Mouse (Mus musculus) intestine, postnatal 0 days (tissue): ENCODE measurements around the gene Kcnn1. TPM values are rescaled to one million over a fixed set of nuclear protein-coding genes. Genes with fewer than 3 reads are reported as not detected.
A peak's percentile ranks its signal among the peaks of the same experiment; 100 is the strongest.

Source experiments
- ATAC-seq: fragments of 200-750 bp; cut with Nextera tagmentation; 2 replicates; pipeline ENCODE4 v1.8.0; 2017; ENCODE audit warnings: mild to moderate bottlenecking, moderate TSS enrichment, moderate library complexity
- H3K27ac ChIP-seq: fragments of 300-500 bp; sonication (generic); 2 replicates; pipeline ENCODE4 v1.5.1; 2014; ENCODE audit warnings: mild to moderate bottlenecking, low read depth, low read length, moderate library complexity
- H3K27me3 ChIP-seq: fragments of 300-500 bp; sonication (generic); replicated peaks from 2 replicates; pipeline ENCODE4 v1.6.1; 2014; ENCODE audit warnings: low read length, mixed read lengths; ENCODE audit not compliant: control insufficient read depth, insufficient read depth
- H3K36me3 ChIP-seq: fragments of 300-500 bp; sonication (generic); 2 replicates; pipeline ENCODE4 v1.6.1; 2014; ENCODE audit warnings: mild to moderate bottlenecking, moderate library complexity; ENCODE audit not compliant: control insufficient read depth, insufficient read depth
- H3K4me1 ChIP-seq: fragments of 300-500 bp; sonication (generic); replicated peaks from 2 replicates; pipeline ENCODE4 v1.6.1; 2014; ENCODE audit warnings: antibody characterized with exemption, low read length, mixed read lengths; ENCODE audit not compliant: control insufficient read depth, insufficient read depth
- H3K4me2 ChIP-seq: fragments of 300-500 bp; sonication (generic); replicated peaks from 2 replicates; pipeline ENCODE4 v1.6.1; 2014; ENCODE audit warnings: low read depth, mild to moderate bottlenecking, moderate library complexity
- H3K4me3 ChIP-seq: fragments of 300-500 bp; sonication (generic); 2 replicates; pipeline ENCODE4 v1.5.1; 2014; ENCODE audit warnings: low read depth, low read length
- H3K9ac ChIP-seq: fragments of 300-500 bp; sonication (generic); 2 replicates; pipeline ENCODE4 v1.6.1; 2014; ENCODE audit warnings: mild to moderate bottlenecking, low read depth, low read length
- H3K9me3 ChIP-seq: fragments of 300-500 bp; sonication (generic); 2 replicates; pipeline ENCODE4 v1.6.1; 2016; ENCODE audit warnings: mixed run types; ENCODE audit not compliant: control insufficient read depth
- CTCF ChIP-seq: sonication (generic); IDR thresholded peaks from 2 replicates; pipeline ENCODE4 v1.5.1; 2016; ENCODE audit warnings: low read depth, mild to moderate bottlenecking, control low read depth, antibody characterized with exemption, moderate library complexity
- WGBS: fragments of 180-500 bp; shearing (Covaris S2); extraction: QIAGEN DNeasy Blood & Tissue Kit; methylation state at CpG from one replicate; pipeline ENCODE4 v1.1.7; 2014; 5-methylcytosine and 5-hydroxymethylcytosine counted together
- polyA plus RNA-seq: library from polyadenylated mRNA; unstranded; fragments of >200 nt; fragmentation: Nextera tagmentation; extraction: Ambion mirVana; gene quantifications from 2 replicates; pipeline ENCODE4 v1.2.1, GENCODE M21; 2015

Gene Kcnn1
- 0.17 and 0.30 TPM in 2 replicates for polyA plus RNA-seq

GRCm38 (mm10) chr8:70862824-70863641, at the start of gene Kcnn1:
TSS of gene Kcnn1 (minus strand) at chr8:70863258.
- Histone ChIP-seq H3K27ac (no peak within 1 kb of the TSS), H3K4me2 (peak within 1 kb of the TSS; percentile 67), H3K4me1 (peaks cover 13% of the 10 kb centered on the region; the same call in 1 of the 2 replicates), H3K27me3 (peaks cover 38% of the 10 kb centered on the region), H3K9me3 (no peaks in the 10 kb centered on the region), H3K4me3 (peak within 1 kb of the TSS; percentile 33), H3K36me3 (peaks cover 7% of the 10 kb centered on the region; the same call in 1 of the 2 replicates), H3K9ac (peak within 1 kb of the TSS; percentile 22; the same call in 1 of the 2 replicates)
- peak; percentile 58 for TF ChIP-seq CTCF
- 1% methylated on average over 55 of the region's 55 CpGs for WGBS
- no peak for ATAC-seq

GRCm38 (mm10) chr8:70911596-70911995, 48.5 kb upstream of the Kcnn1 start:
- H3K9ac ChIP-seq = no peak overlapping the region
- ATAC-seq = no peak
- WGBS = 74% methylated on average over 5 of the region's 5 CpGs
- no peak overlapping the region for H3K4me2 ChIP-seq
- TF ChIP-seq CTCF = peak; percentile 51
- no peak overlapping the region for H3K27ac ChIP-seq
- no peak overlapping the region for H3K4me3 ChIP-seq
- no peaks in the 10 kb centered on the region for H3K9me3 ChIP-seq
- H3K27me3 ChIP-seq = no peaks in the 10 kb centered on the region
- no peaks in the 10 kb centered on the region for H3K4me1 ChIP-seq
- peaks cover 58% of the 10 kb centered on the region for H3K36me3 ChIP-seq

GRCm38 (mm10) chr8:70907518-70907917, 44.5 kb upstream of the Kcnn1 start:
- no peak overlapping the region for H3K4me3 ChIP-seq
- H3K27me3 ChIP-seq = no peaks in the 10 kb centered on the region
- 89% methylated on average over 2 of the region's 2 CpGs for WGBS
- peaks cover 17% of the 10 kb centered on the region for H3K36me3 ChIP-seq
- no peak overlapping the region for H3K9ac ChIP-seq
- H3K27ac ChIP-seq = no peak overlapping the region
- no peaks in the 10 kb centered on the region; the same call in 1 of the 2 replicates for H3K4me1 ChIP-seq
- H3K9me3 ChIP-seq = no peaks in the 10 kb centered on the region
- H3K4me2 ChIP-seq = no peak overlapping the region
- no peak for ATAC-seq
- TF ChIP-seq CTCF = no peak

GRCm38 (mm10) chr8:70905831-70906736, 43.0 kb upstream of the Kcnn1 start, which contains the start of gene Map1s:
TSS of gene Map1s (plus strand) at chr8:70905932.
- Histone ChIP-seq H3K9me3 (no peaks in the 10 kb centered on the region), H3K4me2 (peak within 1 kb of the TSS; percentile 96), H3K4me1 (no peaks in the 10 kb centered on the region; the same call in 1 of the 2 replicates), H3K27ac (peak within 1 kb of the TSS; percentile 68), H3K9ac (peak within 1 kb of the TSS; percentile 81), H3K27me3 (no peaks in the 10 kb centered on the region), H3K36me3 (peaks cover 3% of the 10 kb centered on the region; the same call in 1 of the 2 replicates), H3K4me3 (peak within 1 kb of the TSS; percentile 88)
- no peak for TF ChIP-seq CTCF
- peak; percentile 74 for ATAC-seq
- WGBS = under 1% methylated on average over 79 of the region's 86 CpGs

- no peak overlapping the region for H3K27ac ChIP-seq
- no peaks in the 10 kb centered on the region; the same call in 1 of the 2 replicates for H3K4me1 ChIP-seq
- no peaks in the 10 kb centered on the region for H3K9me3 ChIP-seq
- no peak for TF ChIP-seq CTCF
- peak overlapping the region; percentile 81; the same call in 1 of the 2 replicates for H3K9ac ChIP-seq
- 15% methylated on average over 8 of the region's 8 CpGs for WGBS
- H3K4me2 ChIP-seq = peak overlapping the region; percentile 96
- H3K27me3 ChIP-seq = no peaks in the 10 kb centered on the region
- 0 out of 2 replicates have a peak, but pooled peaks have one; percentile 11 for ATAC-seq
- no peaks in the 10 kb centered on the region for H3K36me3 ChIP-seq
- peak overlapping the region; percentile 88 for H3K4me3 ChIP-seq
These were observed 42.4 kb upstream of the Kcnn1 start for GRCm38 (mm10) chr8:70905463-70905830.

GRCm38 (mm10) chr8:70904532-70904931, 41.5 kb upstream of the Kcnn1 start:
- H3K36me3 ChIP-seq = no peaks in the 10 kb centered on the region
- no peak overlapping the region for H3K4me2 ChIP-seq
- no peak for TF ChIP-seq CTCF
- 45% methylated on average over 4 of the region's 4 CpGs for WGBS
- no peak for ATAC-seq
- no peak overlapping the region for H3K4me3 ChIP-seq
- H3K27me3 ChIP-seq = no peaks in the 10 kb centered on the region
- H3K9ac ChIP-seq = no peak overlapping the region
- no peaks in the 10 kb centered on the region; the same call in 1 of the 2 replicates for H3K4me1 ChIP-seq
- H3K27ac ChIP-seq = no peak overlapping the region
- H3K9me3 ChIP-seq = no peaks in the 10 kb centered on the region
